Comparison of ENCODE assay signal across 8 mouse cellular contexts in the genomic region with DNA sequence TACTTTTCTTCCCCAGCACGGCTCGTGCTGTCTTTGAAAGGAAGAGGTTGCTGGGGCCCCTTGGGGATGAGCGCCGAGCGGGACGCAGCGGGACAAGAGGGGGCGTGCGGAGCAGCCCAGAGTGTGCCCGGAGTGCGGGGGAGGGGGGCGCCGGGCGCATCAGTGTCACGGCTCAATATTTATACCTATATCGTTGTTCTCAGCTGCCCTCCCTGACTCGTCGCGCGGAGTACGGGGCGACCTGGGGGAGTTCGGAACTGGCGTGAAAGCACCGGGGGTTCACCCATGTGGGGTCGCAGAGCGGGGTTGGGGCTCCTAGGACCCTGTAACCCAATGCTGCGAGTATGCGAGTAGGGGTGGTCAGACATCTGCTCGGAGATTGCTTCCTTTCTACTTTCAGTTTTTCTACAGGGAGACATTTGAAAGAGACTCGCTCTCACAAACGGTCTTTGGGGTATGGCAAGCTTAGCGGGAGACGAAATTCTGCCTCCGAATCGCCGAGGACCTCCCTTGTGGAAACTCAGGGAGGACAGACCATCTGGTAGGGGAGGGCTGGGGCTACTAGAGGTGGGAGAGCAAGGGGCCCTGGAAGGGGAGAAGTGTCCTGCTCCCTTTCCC. TPM values are rescaled to one million over a fixed set of nuclear protein-coding genes. Genes with fewer than 3 reads are reported as not detected.
DNase-seq lines count a peak whose midpoint lies in the region; ATAC-seq lines count a peak whose summit lies in the region.

A gene (minus strand): TSS at position 198 of the 618 bp plus-strand sequence.

- no peaks in the 10 kb centered on the region for H3K4me1 ChIP-seq in erythroblast, embryonic 14.5 days (ENCODE audit: control insufficient read depth)
- peaks cover 6% of the 10 kb centered on the region for H3K4me1 ChIP-seq in heart, embryonic 11.5 days (ENCODE audit: control insufficient read depth, insufficient read depth, low read length)

- no peaks in the 10 kb centered on the region for H3K9me3 ChIP-seq in erythroblast, embryonic 14.5 days (ENCODE audit: control insufficient read depth, low read length)
- H3K9me3 ChIP-seq in heart, embryonic 11.5 days (replicated peaks; ENCODE audit: control insufficient read depth, low read length), result no peaks in the 10 kb centered on the region

- H3K9ac ChIP-seq in heart, embryonic 11.5 days (ENCODE audit: low read depth, low read length), result peak within 1 kb of the TSS; percentile 74

- peak within 1 kb of the TSS; percentile 95 for H3K4me2 ChIP-seq in heart, embryonic 11.5 days

- H3K36me3 ChIP-seq in erythroblast, embryonic 14.5 days (ENCODE audit: control insufficient read depth), result no peaks in the 10 kb centered on the region
- H3K36me3 ChIP-seq in heart, embryonic 11.5 days (ENCODE audit: control insufficient read depth, insufficient read depth, low read length), result no peaks in the 10 kb centered on the region

- peak within 1 kb of the TSS; percentile 36 for H3K4me3 ChIP-seq in erythroblast, embryonic 14.5 days (replicated peaks)
- H3K4me3 ChIP-seq in heart, embryonic 11.5 days (ENCODE audit: low read depth, low read length), result peak within 1 kb of the TSS; percentile 71

- DNase-seq in 3T3-L1 (ENCODE audit: low read depth, low spot score), result peak; percentile 32
- peak; percentile 29 for DNase-seq in adrenal gland, postnatal 14 days
- DNase-seq in kidney, postnatal 4 days, result peak; percentile 40 to 58
- DNase-seq in neural tube, embryonic 10.5 days (ENCODE audit: extremely low spot score, low spot score), result peak; percentile 75
- no peak for DNase-seq in frontal cortex, postnatal 10 days (ENCODE audit: low spot score in 2 of 2)

- WGBS in heart, embryonic 11.5 days (ENCODE audit: insufficient replicate concordance), result under 1% methylated on average over 36 of the region's 37 CpGs

- ATAC-seq in erythroblast, adult 5-6 weeks (replicated peaks; ENCODE audit: low FRiP score, poor library complexity, severe bottlenecking), result no peak
- peak; percentile 60; the same call in 1 of the 2 replicates for ATAC-seq in heart, embryonic 11.5 days (replicated peaks; ENCODE audit: insufficient number of reproducible peaks, low FRiP score, low TSS enrichment)

- H3K27ac ChIP-seq in heart, embryonic 11.5 days (ENCODE audit: low read depth, low read length), result peak within 1 kb of the TSS; percentile 36; the same call in 1 of the 2 replicates

- H3K27me3 ChIP-seq in erythroblast, embryonic 14.5 days (ENCODE audit: control insufficient read depth), result peaks cover 53% of the 10 kb centered on the region
- H3K27me3 ChIP-seq in heart, embryonic 11.5 days (ENCODE audit: control insufficient read depth, insufficient read depth, low read length), result peaks cover 26% of the 10 kb centered on the region

RNA-seq across cellular contexts. Expression of the gene that starts here (rescaled TPM):
- polyA plus RNA-seq in erythroblast, embryonic 14.5 days (2012), result not detected in 2 replicates
- total RNA-seq in erythroblast, adult 5-6 weeks (2015; ENCODE audit: low replicate concordance), result 5.6 TPM in 1 of 2 replicates, not detected in the other
- 0.51 and 0.98 TPM in 2 replicates for total RNA-seq in erythroblast, adult 5-6 weeks (2017; ENCODE audit: low replicate concordance)
- 8.5 and 11.0 TPM in 2 replicates for total RNA-seq in adrenal gland, postnatal 14 days (2021)
- 14.5 and 19.8 TPM in 2 replicates for polyA plus RNA-seq in heart, embryonic 11.5 days (2014; fragmentation: Nextera tagmentation; extraction: Ambion mirVana)

Comparison
In these comparisons a context has a peak if more than half of its experiments do, and no peak if none do; other contexts are left out.
1. RNA of the gene that starts here (polyA plus RNA-seq): 14.5 to 19.8 TPM in heart, embryonic 11.5 days; not detected in erythroblast, embryonic 14.5 days; every median in the first group is over 10 times any median in the second.
2. DNase-seq: peak in 3T3-L1 (single experiment), adrenal gland, postnatal 14 days (single experiment), kidney, postnatal 4 days (2 of 2) and neural tube, embryonic 10.5 days (single experiment); none in frontal cortex, postnatal 10 days (0 of 2).